Mouse (Mus musculus): ENCODE measurements around the gene Arid5b. TPM values are rescaled to one million over a fixed set of nuclear protein-coding genes. Genes with fewer than 3 reads are reported as not detected.
A peak's percentile ranks its signal among the peaks of the same experiment; 100 is the strongest.

Gene Arid5b
- polyA plus RNA-seq, 1 experiment from 2014 or later = 34.0 TPM

GRCm38 (mm10) chr10:68274900-68275760 lies 3.4 kb downstream of the Arid5b start:
- ATAC-seq (ENCODE audit: low FRiP score, low TSS enrichment) = no peak

GRCm38 (mm10) chr10:68269789-68270188 lies 8.8 kb downstream of the Arid5b start:
- no peak overlapping the region for H3K4me2 ChIP-seq (replicated peaks; ENCODE audit: low read depth, low read length)
- 77% methylated on average over 10 of the region's 10 CpGs for WGBS
- H3K9ac ChIP-seq (replicated peaks; ENCODE audit: low read length) = no peak overlapping the region
- H3K27me3 ChIP-seq (ENCODE audit: insufficient read depth, low read length) = no peaks in the 10 kb centered on the region
- H3K36me3 ChIP-seq (ENCODE audit: insufficient read depth, low read length) = peaks cover 26% of the 10 kb centered on the region
- no peak for ATAC-seq (ENCODE audit: low FRiP score, low TSS enrichment)
- peaks cover 16% of the 10 kb centered on the region for H3K4me1 ChIP-seq (ENCODE audit: insufficient read depth, low read length)
- H3K27ac ChIP-seq (ENCODE audit: low read length) = no peak overlapping the region
- H3K4me3 ChIP-seq (ENCODE audit: low read length) = no peak overlapping the region
- H3K9me3 ChIP-seq (ENCODE audit: low read length) = no peaks in the 10 kb centered on the region

More at GRCm38 (mm10) chr10:68274900-68275760, 3.4 kb downstream of the Arid5b start:
- Histone ChIP-seq H3K36me3 (ENCODE audit: insufficient read depth, low read length) (peaks cover 24% of the 10 kb centered on the region), H3K9me3 (ENCODE audit: low read length) (no peaks in the 10 kb centered on the region), H3K27me3 (ENCODE audit: insufficient read depth, low read length) (no peaks in the 10 kb centered on the region), H3K4me2 (replicated peaks; ENCODE audit: low read depth, low read length) (peak overlapping the region; percentile 81), H3K9ac (replicated peaks; ENCODE audit: low read length) (no peak overlapping the region; the same call in 1 of the 2 replicates), H3K27ac (ENCODE audit: low read length) (peak overlapping the region; percentile 97), H3K4me3 (ENCODE audit: low read length) (peak overlapping the region; percentile 68), H3K4me1 (ENCODE audit: insufficient read depth, low read length) (peaks cover 17% of the 10 kb centered on the region)
- WGBS = 22% methylated on average over 18 of the region's 18 CpGs

- H3K36me3 ChIP-seq (ENCODE audit: insufficient read depth, low read length) = peaks cover 21% of the 10 kb centered on the region
- no peak overlapping the region for H3K4me2 ChIP-seq (replicated peaks; ENCODE audit: low read depth, low read length)
- ATAC-seq (ENCODE audit: low FRiP score, low TSS enrichment) = peak; percentile 86
These were observed 9.9 kb downstream of the Arid5b start for GRCm38 (mm10) chr10:68268629-68269028.

GRCm38 (mm10) chr10:68263969-68264688 lies 14.4 kb downstream of the Arid5b start:
- H3K4me1 ChIP-seq (ENCODE audit: insufficient read depth, low read length) = peaks cover 21% of the 10 kb centered on the region
- WGBS = 80% methylated on average over 10 of the region's 10 CpGs
- H3K9ac ChIP-seq (replicated peaks; ENCODE audit: low read length) = no peak overlapping the region
- no peak overlapping the region for H3K4me3 ChIP-seq (ENCODE audit: low read length)
- no peaks in the 10 kb centered on the region for H3K27me3 ChIP-seq (ENCODE audit: insufficient read depth, low read length)
- peak overlapping the region; percentile 63; the same call in 1 of the 2 replicates for H3K27ac ChIP-seq (ENCODE audit: low read length)
- no peak overlapping the region for H3K4me2 ChIP-seq (replicated peaks; ENCODE audit: low read depth, low read length)
- H3K9me3 ChIP-seq (ENCODE audit: low read length) = no peaks in the 10 kb centered on the region
- ATAC-seq (ENCODE audit: low FRiP score, low TSS enrichment) = no peak
- peaks cover 2% of the 10 kb centered on the region; the same call in 1 of the 2 replicates for H3K36me3 ChIP-seq (ENCODE audit: insufficient read depth, low read length)

More at GRCm38 (mm10) chr10:68268629-68269028, 9.9 kb downstream of the Arid5b start:
- H3K4me3 ChIP-seq (ENCODE audit: low read length) = no peak overlapping the region
- H3K27me3 ChIP-seq (ENCODE audit: insufficient read depth, low read length) = no peaks in the 10 kb centered on the region
- WGBS = 55% methylated on average over 5 of the region's 5 CpGs
- H3K27ac ChIP-seq (ENCODE audit: low read length) = peak overlapping the region; percentile 61
- H3K9me3 ChIP-seq (ENCODE audit: low read length) = no peaks in the 10 kb centered on the region
- no peak overlapping the region for H3K9ac ChIP-seq (replicated peaks; ENCODE audit: low read length)
- peaks cover 18% of the 10 kb centered on the region for H3K4me1 ChIP-seq (ENCODE audit: insufficient read depth, low read length)

- peak; percentile 43; the same call in 1 of the 2 replicates for ATAC-seq (ENCODE audit: low FRiP score, low TSS enrichment)
- Histone ChIP-seq H3K4me1 (ENCODE audit: insufficient read depth, low read length) (peaks cover 14% of the 10 kb centered on the region), H3K9ac (replicated peaks; ENCODE audit: low read length) (no peak overlapping the region), H3K4me3 (ENCODE audit: low read length) (no peak overlapping the region), H3K36me3 (ENCODE audit: insufficient read depth, low read length) (peaks cover 3% of the 10 kb centered on the region; the same call in 1 of the 2 replicates), H3K27me3 (ENCODE audit: insufficient read depth, low read length) (no peaks in the 10 kb centered on the region), H3K27ac (ENCODE audit: low read length) (peak overlapping the region; percentile 63), H3K4me2 (replicated peaks; ENCODE audit: low read depth, low read length) (no peak overlapping the region), H3K9me3 (ENCODE audit: low read length) (no peaks in the 10 kb centered on the region)
- WGBS = 68% methylated on average over 9 of the region's 9 CpGs
These were observed 15.1 kb downstream of the Arid5b start for GRCm38 (mm10) chr10:68263296-68263968.

- H3K4me3 ChIP-seq (ENCODE audit: low read length) = no peak overlapping the region
These were observed 18.9 kb downstream of the Arid5b start for GRCm38 (mm10) chr10:68259601-68260000.

GRCm38 (mm10) chr10:68257358-68258056 lies 21.0 kb downstream of the Arid5b start:
- ATAC-seq (ENCODE audit: low FRiP score, low TSS enrichment) = no peak
- Histone ChIP-seq H3K36me3 (ENCODE audit: insufficient read depth, low read length) (peaks cover 8% of the 10 kb centered on the region; the same call in 1 of the 2 replicates), H3K4me3 (ENCODE audit: low read length) (no peak overlapping the region), H3K9me3 (ENCODE audit: low read length) (no peaks in the 10 kb centered on the region), H3K4me1 (ENCODE audit: insufficient read depth, low read length) (peaks cover 13% of the 10 kb centered on the region), H3K9ac (replicated peaks; ENCODE audit: low read length) (no peak overlapping the region), H3K4me2 (replicated peaks; ENCODE audit: low read depth, low read length) (no peak overlapping the region), H3K27me3 (ENCODE audit: insufficient read depth, low read length) (no peaks in the 10 kb centered on the region), H3K27ac (ENCODE audit: low read length) (no peak overlapping the region)
- WGBS = 92% methylated on average over 10 of the region's 10 CpGs

More at GRCm38 (mm10) chr10:68259601-68260000, 18.9 kb downstream of the Arid5b start:
- H3K27ac ChIP-seq (ENCODE audit: low read length) = no peak overlapping the region
- H3K36me3 ChIP-seq (ENCODE audit: insufficient read depth, low read length) = peaks cover 6% of the 10 kb centered on the region; the same call in 1 of the 2 replicates
- H3K9ac ChIP-seq (replicated peaks; ENCODE audit: low read length) = no peak overlapping the region
- no peak for ATAC-seq (ENCODE audit: low FRiP score, low TSS enrichment)
- no peak overlapping the region for H3K4me2 ChIP-seq (replicated peaks; ENCODE audit: low read depth, low read length)
- peaks cover 9% of the 10 kb centered on the region for H3K4me1 ChIP-seq (ENCODE audit: insufficient read depth, low read length)
- 31% methylated on average over 4 of the region's 4 CpGs for WGBS
- no peaks in the 10 kb centered on the region for H3K9me3 ChIP-seq (ENCODE audit: low read length)
- no peaks in the 10 kb centered on the region for H3K27me3 ChIP-seq (ENCODE audit: insufficient read depth, low read length)

GRCm38 (mm10) chr10:68256134-68256533 lies 22.4 kb downstream of the Arid5b start:
- Histone ChIP-seq H3K27ac (ENCODE audit: low read length) (no peak overlapping the region), H3K9ac (replicated peaks; ENCODE audit: low read length) (no peak overlapping the region), H3K4me2 (replicated peaks; ENCODE audit: low read depth, low read length) (no peak overlapping the region), H3K4me3 (ENCODE audit: low read length) (no peak overlapping the region), H3K4me1 (ENCODE audit: insufficient read depth, low read length) (peaks cover 13% of the 10 kb centered on the region), H3K27me3 (ENCODE audit: insufficient read depth, low read length) (no peaks in the 10 kb centered on the region), H3K9me3 (ENCODE audit: low read length) (no peaks in the 10 kb centered on the region), H3K36me3 (ENCODE audit: insufficient read depth, low read length) (peaks cover 13% of the 10 kb centered on the region; the same call in 1 of the 2 replicates)
- 78% methylated on average over 3 of the region's 3 CpGs for WGBS
- no peak for ATAC-seq (ENCODE audit: low FRiP score, low TSS enrichment)
